Mouse (Mus musculus): ENCODE data around the gene 1600015I10Rik.

1600015I10Rik gene

DNA sequence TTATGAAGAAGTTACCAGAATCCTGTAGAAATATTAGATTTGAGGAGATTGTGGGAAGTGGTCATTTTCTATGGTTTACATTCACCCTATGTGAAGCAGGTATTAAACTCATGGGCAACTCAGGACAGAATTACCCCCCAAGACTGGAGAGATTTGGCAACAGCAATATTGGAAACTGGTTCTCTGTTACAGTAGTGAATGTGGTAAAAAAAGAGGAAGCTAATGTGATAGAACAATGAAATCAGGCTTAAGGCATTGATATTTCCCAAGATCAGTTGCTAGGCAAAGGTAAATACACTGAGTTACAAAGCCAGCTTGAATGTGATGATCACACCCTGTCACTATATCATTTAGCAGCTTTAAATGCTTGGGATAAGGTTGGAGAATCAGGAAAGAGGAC is 38.2 kb downstream of the 1600015I10Rik start:
- no peak for DNase-seq (ENCODE audit: low spot score in 2 of 2)

DNA sequence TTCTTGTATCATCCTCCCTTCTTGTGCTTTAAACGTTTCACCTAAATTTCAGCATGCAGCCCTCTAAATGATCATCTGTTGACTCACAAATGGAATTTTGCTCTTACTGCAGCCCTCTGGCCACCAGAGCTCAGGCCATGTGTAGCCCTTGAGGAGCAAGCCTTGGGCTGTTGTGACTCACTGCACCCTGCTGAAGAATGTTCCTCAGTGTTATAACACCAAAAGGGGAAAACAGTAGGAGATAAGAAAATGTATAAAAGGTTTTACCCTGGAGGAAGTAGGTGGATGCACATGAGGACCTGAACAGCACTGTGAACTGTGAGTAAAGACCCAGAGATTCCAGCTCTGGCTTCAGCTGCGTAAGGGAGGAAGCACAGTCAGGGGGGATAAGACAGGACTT is 45.0 kb downstream of the 1600015I10Rik start, which contains the start of gene Doxl2:
Doxl2 (plus strand) TSS at position 301 of the 400 bp plus-strand sequence.
- DNase-seq (ENCODE audit: low spot score in 2 of 2) = no peak

DNA sequence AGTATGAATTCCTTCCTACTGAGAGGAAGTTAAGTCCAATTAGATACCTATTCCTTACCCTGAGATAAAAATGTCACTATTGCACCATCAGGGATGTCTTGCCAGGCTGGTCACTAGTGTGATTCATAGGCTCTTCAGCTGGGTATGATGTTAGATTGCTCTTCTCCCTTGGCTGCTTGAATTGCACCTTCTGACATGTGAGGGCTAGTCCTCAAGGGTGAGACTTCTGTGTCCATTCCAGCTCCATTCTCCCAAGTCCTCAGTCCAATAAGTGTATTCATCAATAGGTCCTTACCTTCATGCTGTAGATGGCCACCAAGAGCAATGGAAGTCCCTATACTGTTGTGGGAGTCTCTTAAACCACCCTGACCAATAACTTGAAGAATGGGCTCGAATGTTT is 49.9 kb downstream of the 1600015I10Rik start:
- no peak for DNase-seq (ENCODE audit: low spot score in 2 of 2)

DNA sequence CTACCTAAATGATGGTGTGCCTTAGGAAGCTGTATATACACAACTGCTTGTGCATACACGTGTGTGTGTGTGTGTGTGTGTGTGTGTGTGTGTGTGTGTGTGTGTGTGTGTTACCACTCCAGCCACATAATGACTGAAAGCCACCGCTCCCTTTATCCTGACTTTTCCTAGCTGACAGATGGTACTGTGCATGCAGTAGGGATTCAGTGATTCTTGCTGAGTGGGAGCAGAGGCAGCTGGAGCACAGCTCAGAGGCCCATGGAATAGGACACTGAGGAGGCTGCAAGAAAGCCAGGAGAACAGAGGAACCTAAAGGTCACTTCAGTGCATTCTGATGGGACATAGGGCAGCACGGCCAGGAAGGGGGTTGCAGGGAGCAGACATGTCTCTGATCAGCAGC is 52.6 kb downstream of the 1600015I10Rik start:
- DNase-seq (ENCODE audit: low spot score in 2 of 2) = no peak
